Mouse (Mus musculus) intestine, embryonic 16.5 days (tissue): ENCODE measurements at regions not wholly inside any gene's neighbourhood (a gene's known extent, or its start where the extent isn't known, plus 50 kb on each side); places are given as distances from the start of the nearest gene placed in this dataset.
"Not testable (repeated sequence)": the region's sequence is repeated elsewhere in the genome, so short reads cannot be mapped to it uniquely, and the experiment has no call there.

Experiments used
- ATAC-seq: fragments of 200-750 bp; cut with Nextera tagmentation; 2 replicates; pipeline ENCODE4 v1.8.0; 2017; ENCODE audit warnings: moderate TSS enrichment, moderate library complexity
- H3K27ac ChIP-seq: fragments of 300-500 bp; sonication (generic); 2 replicates; pipeline ENCODE4 v1.5.1; 2014; ENCODE audit warnings: mild to moderate bottlenecking, low read length
- H3K27me3 ChIP-seq: fragments of 300-500 bp; sonication (generic); replicated peaks from 2 replicates; pipeline ENCODE4 v1.6.1; 2014; ENCODE audit warnings: low read length, control low read depth, mixed read lengths; ENCODE audit not compliant: control insufficient read depth, insufficient read depth
- H3K36me3 ChIP-seq: fragments of 300-500 bp; sonication (generic); 2 replicates; pipeline ENCODE4 v1.6.1; 2014; ENCODE audit warnings: low read length, control low read depth; ENCODE audit not compliant: control insufficient read depth, insufficient read depth
- H3K4me1 ChIP-seq: fragments of 300-500 bp; sonication (generic); 2 replicates; pipeline ENCODE4 v1.6.1; 2014; ENCODE audit warnings: low read length, control low read depth, mixed read lengths; ENCODE audit not compliant: control insufficient read depth, insufficient read depth
- H3K4me2 ChIP-seq: fragments of 300-500 bp; sonication (generic); 2 replicates; pipeline ENCODE4 v1.6.1; 2014; ENCODE audit warnings: low read depth, low read length, control low read depth
- H3K4me3 ChIP-seq: fragments of 300-500 bp; sonication (generic); 2 replicates; pipeline ENCODE4 v1.5.1; 2014; ENCODE audit warnings: mild to moderate bottlenecking, low read length
- H3K9ac ChIP-seq: fragments of 300-500 bp; sonication (generic); 2 replicates; pipeline ENCODE4 v1.6.1; 2014; ENCODE audit warnings: low read depth, low read length
- H3K9me3 ChIP-seq: fragments of 300-500 bp; sonication (generic); 2 replicates; pipeline ENCODE4 v1.6.1; 2016; ENCODE audit warnings: low read length, control low read depth; ENCODE audit not compliant: control insufficient read depth
- WGBS: fragments of 180-500 bp; shearing (Covaris S2); extraction: QIAGEN DNeasy Blood & Tissue Kit; methylation state at CpG from one replicate; pipeline ENCODE4 v1.1.7; 2014; 5-methylcytosine and 5-hydroxymethylcytosine counted together

GRCm38 (mm10) chr10:57047719-57048118 is 438.5 kb upstream of the Hsf2 start:
- H3K9me3 ChIP-seq: no peaks in the 10 kb centered on the region
- H3K4me3 ChIP-seq: no peak overlapping the region
- no peak overlapping the region for H3K9ac ChIP-seq
- H3K4me2 ChIP-seq: no peak overlapping the region
- no peaks in the 10 kb centered on the region for H3K4me1 ChIP-seq
- no peak overlapping the region for H3K27ac ChIP-seq
- H3K27me3 ChIP-seq: no peaks in the 10 kb centered on the region
- H3K36me3 ChIP-seq: no peaks in the 10 kb centered on the region
- ATAC-seq: no peak

GRCm38 (mm10) chr10:57053375-57053774 is 432.8 kb upstream of the Hsf2 start:
- H3K36me3 ChIP-seq, ATAC-seq, H3K4me3 ChIP-seq, H3K9me3 ChIP-seq, H3K27me3 ChIP-seq, H3K4me1 ChIP-seq, H3K9ac ChIP-seq, H3K4me2 ChIP-seq, H3K27ac ChIP-seq: not testable (repeated sequence)
- WGBS: 91% methylated on average over 2 of the region's 2 CpGs

- ATAC-seq: no peak
- H3K9me3 ChIP-seq: no peaks in the 10 kb centered on the region
- no peak overlapping the region for H3K4me3 ChIP-seq
- no peak overlapping the region for H3K27ac ChIP-seq
- H3K27me3 ChIP-seq: no peaks in the 10 kb centered on the region
- no peaks in the 10 kb centered on the region for H3K36me3 ChIP-seq
- no peak overlapping the region for H3K4me2 ChIP-seq
- H3K9ac ChIP-seq: no peak overlapping the region
- WGBS: 82% methylated on average over 2 of the region's 2 CpGs
- no peaks in the 10 kb centered on the region for H3K4me1 ChIP-seq
These were observed 396.1 kb upstream of the Hsf2 start for GRCm38 (mm10) chr10:57090131-57090530.

- no peaks in the 10 kb centered on the region for H3K4me1 ChIP-seq
- no peak overlapping the region for H3K4me3 ChIP-seq
- no peak overlapping the region for H3K9ac ChIP-seq
- no peak overlapping the region for H3K27ac ChIP-seq
- no peaks in the 10 kb centered on the region for H3K9me3 ChIP-seq
- ATAC-seq: no peak
- no peak overlapping the region for H3K4me2 ChIP-seq
- H3K27me3 ChIP-seq: no peaks in the 10 kb centered on the region
- WGBS: 72% methylated on average over 3 of the region's 3 CpGs
- H3K36me3 ChIP-seq: no peaks in the 10 kb centered on the region
These were observed 390.3 kb upstream of the Hsf2 start for GRCm38 (mm10) chr10:57095920-57096319.

GRCm38 (mm10) chr10:57113359-57113758 is 372.8 kb upstream of the Hsf2 start:
- ATAC-seq: no peak
- no peak overlapping the region for H3K4me3 ChIP-seq
- no peak overlapping the region for H3K27ac ChIP-seq
- H3K36me3 ChIP-seq: no peaks in the 10 kb centered on the region
- H3K4me1 ChIP-seq: no peaks in the 10 kb centered on the region
- no peak overlapping the region for H3K9ac ChIP-seq
- no peaks in the 10 kb centered on the region for H3K27me3 ChIP-seq
- 92% methylated on average over 2 of the region's 2 CpGs for WGBS
- no peak overlapping the region for H3K4me2 ChIP-seq
- H3K9me3 ChIP-seq: no peaks in the 10 kb centered on the region

GRCm38 (mm10) chr10:57114696-57115271 is 371.4 kb upstream of the Hsf2 start:
- Histone ChIP-seq H3K4me3 (no peak overlapping the region), H3K9me3 (no peaks in the 10 kb centered on the region), H3K36me3 (no peaks in the 10 kb centered on the region), H3K9ac (no peak overlapping the region), H3K27ac (no peak overlapping the region), H3K4me2 (no peak overlapping the region), H3K4me1 (no peaks in the 10 kb centered on the region), H3K27me3 (no peaks in the 10 kb centered on the region)
- ATAC-seq: no peak
- 88% methylated on average over 8 of the region's 8 CpGs for WGBS

- no peaks in the 10 kb centered on the region for H3K9me3 ChIP-seq
- H3K27me3 ChIP-seq: no peaks in the 10 kb centered on the region
- H3K4me3 ChIP-seq: no peak overlapping the region
- no peak overlapping the region for H3K9ac ChIP-seq
- ATAC-seq: no peak
- H3K27ac ChIP-seq: no peak overlapping the region
- no peak overlapping the region for H3K4me2 ChIP-seq
- 62% methylated on average over 1 of the region's 1 CpGs for WGBS
- no peaks in the 10 kb centered on the region for H3K36me3 ChIP-seq
- no peaks in the 10 kb centered on the region for H3K4me1 ChIP-seq
These were observed 364.7 kb upstream of the Hsf2 start for GRCm38 (mm10) chr10:57121514-57121913.

GRCm38 (mm10) chr10:57127185-57127584 is 359.0 kb upstream of the Hsf2 start:
- H3K36me3 ChIP-seq: no peaks in the 10 kb centered on the region
- WGBS: 74% methylated on average over 3 of the region's 3 CpGs
- no peak overlapping the region for H3K27ac ChIP-seq
- H3K27me3 ChIP-seq: no peaks in the 10 kb centered on the region
- no peak overlapping the region for H3K4me3 ChIP-seq
- no peaks in the 10 kb centered on the region for H3K4me1 ChIP-seq
- ATAC-seq: no peak
- no peaks in the 10 kb centered on the region for H3K9me3 ChIP-seq
- no peak overlapping the region for H3K4me2 ChIP-seq
- H3K9ac ChIP-seq: no peak overlapping the region

GRCm38 (mm10) chr10:57156426-57156825 is 329.8 kb upstream of the Hsf2 start:
- Histone ChIP-seq H3K9ac (no peak overlapping the region), H3K27me3 (no peaks in the 10 kb centered on the region), H3K27ac (no peak overlapping the region), H3K4me3 (no peak overlapping the region), H3K4me1 (no peaks in the 10 kb centered on the region), H3K9me3 (no peaks in the 10 kb centered on the region), H3K36me3 (no peaks in the 10 kb centered on the region), H3K4me2 (no peak overlapping the region)
- WGBS: 69% methylated on average over 4 of the region's 4 CpGs
- no peak for ATAC-seq

- no peak overlapping the region for H3K4me2 ChIP-seq
- H3K27ac ChIP-seq: no peak overlapping the region
- no peak overlapping the region for H3K9ac ChIP-seq
- no peaks in the 10 kb centered on the region for H3K27me3 ChIP-seq
- no peaks in the 10 kb centered on the region for H3K4me1 ChIP-seq
- H3K36me3 ChIP-seq: no peaks in the 10 kb centered on the region
- WGBS: 82% methylated on average over 9 of the region's 9 CpGs
- H3K9me3 ChIP-seq: no peaks in the 10 kb centered on the region
- no peak for ATAC-seq
- H3K4me3 ChIP-seq: no peak overlapping the region
These were observed 329.3 kb upstream of the Hsf2 start for GRCm38 (mm10) chr10:57156912-57157311.
